Mouse (Mus musculus) erythroid progenitor cell, adult 5-6 weeks (primary cell): ENCODE measurements around the gene Gsta4. TPM values are rescaled to one million over a fixed set of nuclear protein-coding genes. Genes with fewer than 3 reads are reported as not detected.
"Not testable (repeated sequence)": the region's sequence is repeated elsewhere in the genome, so short reads cannot be mapped to it uniquely, and the experiment has no call there.

Source experiments
- ATAC-seq: replicated peaks from 2 replicates; pipeline ENCODE4 v1.8.0; 2016; ENCODE audit warnings: moderate number of reproducible peaks, mild to moderate bottlenecking, moderate TSS enrichment, inconsistent platforms; ENCODE audit not compliant: poor library complexity, low FRiP score, severe bottlenecking
- total RNA-seq, 2 experiments: library from RNA; stranded (forward) in 1 of 2; stranded (reverse) in 1 of 2; fragments of 150-400 nt in 1 of 2; fragments of 186-747, 209-891 nt in 1 of 2; gene quantifications; 2 replicates each; pipeline versions ENCODE4 v1.2.3 to v1.2.4; 2015 to 2017; ENCODE audit warnings: low replicate concordance in 2 of 2

Gsta4 gene
- total RNA-seq (2015; ENCODE audit: low replicate concordance) = 2.5 TPM in 1 of 2 replicates, not detected in the other
- 1.5 TPM in 1 of 2 replicates, not detected in the other for total RNA-seq (2017; ENCODE audit: low replicate concordance)

- not testable (repeated sequence) for ATAC-seq
These were observed at the start of gene Gsta4 for GRCm38 (mm10) chr9:78182474-78182873. TSS of gene Gsta4 (plus strand) at chr9:78182774.

- ATAC-seq = no peak
These were observed 46.9 kb upstream of the Gsta4 start for GRCm38 (mm10) chr9:78135658-78136057.

GRCm38 (mm10) chr9:78138044-78138676 is 44.4 kb upstream of the Gsta4 start:
- no peak for ATAC-seq

- no peak for ATAC-seq
These were observed 43.1 kb upstream of the Gsta4 start for GRCm38 (mm10) chr9:78139463-78139862.

DNA sequence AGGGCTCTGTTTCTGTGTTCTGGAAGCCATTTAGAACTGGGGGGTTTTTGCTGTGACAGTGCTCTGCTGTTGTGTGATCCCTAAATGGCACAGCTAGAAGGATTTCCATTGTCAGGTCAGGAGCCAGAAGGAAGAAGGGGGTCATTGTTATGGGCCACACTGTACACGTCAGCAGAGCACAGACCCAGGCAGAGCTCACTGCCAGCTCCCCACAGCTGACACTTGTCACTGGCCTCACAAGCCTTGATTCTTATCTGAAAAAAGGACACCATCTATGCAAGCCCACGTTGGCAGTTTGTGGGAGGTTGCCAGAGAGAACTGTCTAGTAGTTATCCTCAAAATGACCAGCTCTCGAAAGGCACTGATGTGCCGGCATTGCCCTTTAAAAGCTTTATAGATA is 36.5 kb upstream of the Gsta4 start:
- ATAC-seq = no peak

GRCm38 (mm10) chr9:78146627-78147026 is 35.9 kb upstream of the Gsta4 start:
- ATAC-seq = no peak

GRCm38 (mm10) chr9:78148149-78148548 is 34.4 kb upstream of the Gsta4 start:
- no peak for ATAC-seq

DNA sequence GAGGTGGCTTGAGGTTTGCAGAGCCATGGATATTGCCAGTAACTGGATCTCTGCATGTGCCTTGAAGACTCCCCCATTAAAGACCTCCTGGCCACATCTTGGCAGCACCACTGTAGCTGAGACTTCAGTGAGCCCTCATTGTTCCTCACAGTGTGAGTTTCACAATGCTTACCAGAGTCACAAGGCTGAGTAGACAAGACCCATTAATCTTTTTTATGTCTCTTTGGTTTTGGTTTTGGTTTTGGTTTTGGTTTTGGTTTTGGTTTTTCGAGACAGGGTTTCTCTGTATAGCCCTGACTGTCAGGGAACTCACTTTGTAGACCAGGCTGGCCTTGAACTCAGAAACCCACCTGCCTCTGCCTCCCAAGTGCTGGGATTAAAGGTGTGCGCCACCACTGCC is 32.8 kb upstream of the Gsta4 start:
- not testable (repeated sequence) for ATAC-seq

DNA sequence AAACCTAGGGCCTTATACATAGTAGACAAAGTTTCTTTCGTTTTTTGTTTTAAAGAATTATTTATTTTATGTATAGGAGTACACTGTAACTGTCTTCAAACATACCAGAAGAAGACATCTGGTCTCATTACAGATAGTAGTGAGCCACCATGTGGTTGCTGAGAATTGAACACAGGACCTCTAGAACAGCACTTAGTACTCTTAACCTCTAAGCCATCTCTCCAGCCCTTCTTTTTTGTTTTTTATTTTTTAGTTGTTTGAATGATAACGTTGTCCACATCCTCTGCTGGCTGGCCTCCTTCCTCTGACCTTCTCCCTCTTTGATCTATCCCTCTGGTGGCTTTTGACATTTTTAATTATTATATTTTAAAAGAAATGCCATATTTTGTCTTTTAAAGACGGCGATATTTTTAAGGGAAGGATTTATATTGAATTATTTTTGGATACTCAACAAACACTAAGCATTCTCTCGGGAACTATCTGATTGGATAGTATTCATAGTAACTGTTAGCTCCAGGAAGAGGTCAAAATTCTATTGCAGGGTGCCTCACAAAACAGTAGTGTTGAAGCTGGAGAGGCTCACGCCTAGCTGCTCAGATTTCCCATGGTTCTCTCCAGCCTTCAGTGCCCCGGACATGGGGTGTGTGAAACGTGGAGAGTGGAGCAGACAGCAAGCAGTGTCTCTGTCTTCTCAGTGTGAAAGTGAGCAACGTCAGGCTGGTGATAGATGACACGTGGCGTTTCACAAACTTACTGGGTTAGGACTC is 28.2 kb upstream of the Gsta4 start:
- ATAC-seq = no peak

DNA sequence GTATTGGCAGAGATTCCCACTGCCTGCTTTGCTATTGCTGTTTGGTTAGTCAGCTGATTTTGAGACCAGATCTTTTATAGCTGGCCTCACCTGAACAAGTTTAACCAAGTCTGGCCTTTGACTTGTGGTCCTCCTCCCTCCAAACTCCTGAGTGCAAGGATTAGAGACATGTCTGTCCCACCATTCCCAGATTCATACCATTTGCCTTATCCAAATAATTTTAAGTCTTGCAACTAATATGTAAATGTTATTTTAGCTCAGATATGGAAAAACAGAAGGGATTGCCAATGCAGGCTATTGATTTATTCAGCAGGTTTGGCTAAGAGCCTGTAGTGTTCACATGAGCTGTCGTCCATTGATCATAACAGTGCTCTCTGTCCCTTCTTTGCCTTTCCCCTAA is 25.4 kb upstream of the Gsta4 start:
- no peak for ATAC-seq

DNA sequence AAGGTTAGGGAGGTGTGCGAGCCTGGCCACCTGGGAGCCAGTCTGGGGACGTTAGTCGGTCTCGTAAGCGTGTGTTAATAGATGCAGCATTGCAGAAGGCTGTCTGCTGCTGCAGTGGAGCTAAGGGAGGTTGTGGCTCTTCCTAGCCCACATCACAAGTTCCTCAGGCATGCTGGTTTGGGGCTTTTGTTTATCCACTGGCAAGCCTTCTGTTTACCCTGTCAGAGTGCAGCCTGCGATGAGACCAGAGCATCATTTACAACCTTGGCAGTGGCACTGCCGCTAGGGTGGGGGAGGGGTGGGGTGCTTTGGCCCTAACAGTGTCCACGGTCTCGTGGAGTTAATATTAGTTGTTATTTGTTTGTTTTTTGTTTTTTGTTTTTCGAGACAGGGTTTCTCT is 19.3 kb upstream of the Gsta4 start:
- no peak for ATAC-seq

- no peak for ATAC-seq
These were observed 17.8 kb upstream of the Gsta4 start for GRCm38 (mm10) chr9:78164741-78165140.

- no peak for ATAC-seq
These were observed 17.1 kb upstream of the Gsta4 start for GRCm38 (mm10) chr9:78165454-78165853.

DNA sequence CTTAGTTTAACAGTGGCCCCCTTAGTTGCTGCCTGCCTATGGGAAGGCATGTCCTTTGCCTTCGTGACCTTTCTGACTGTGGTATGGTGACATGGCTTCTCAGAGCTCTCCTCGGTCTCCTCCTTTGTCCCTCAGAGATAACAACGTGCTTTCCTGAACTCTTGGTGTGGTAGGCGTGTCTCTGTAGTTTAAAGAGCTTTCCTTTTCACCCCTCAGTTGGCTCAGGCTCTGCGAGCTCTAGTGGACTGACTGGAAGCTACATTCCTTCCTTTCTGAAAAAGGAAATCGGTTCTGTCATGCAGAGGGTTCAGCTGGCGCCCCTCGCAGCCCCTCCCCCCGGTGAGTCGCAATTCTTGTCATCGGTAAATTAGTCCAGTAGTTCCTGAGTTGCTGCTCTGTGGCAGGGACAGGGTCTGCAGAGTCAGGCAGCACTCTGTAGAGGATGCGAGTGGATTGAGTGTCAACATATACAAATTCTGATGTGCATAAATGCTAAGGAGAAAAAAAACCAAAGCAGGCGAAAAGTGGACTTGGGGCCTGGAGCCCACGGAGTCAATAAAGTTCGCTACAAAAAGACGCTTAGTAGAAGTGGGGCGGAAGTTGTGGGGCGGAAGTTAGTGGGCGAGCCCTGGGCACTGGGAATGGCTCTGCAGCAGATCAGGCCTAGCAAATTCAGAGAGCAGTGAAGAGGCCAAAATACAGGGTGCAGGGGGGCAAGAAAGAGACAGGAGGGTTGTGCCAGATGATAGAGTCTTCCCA is 15.7 kb upstream of the Gsta4 start:
- ATAC-seq = peak; percentile 57; the same call in 1 of the 2 replicates

GRCm38 (mm10) chr9:78167453-78167969 is 15.1 kb upstream of the Gsta4 start:
- ATAC-seq = no peak

- ATAC-seq = no peak
These were observed 13.7 kb upstream of the Gsta4 start for GRCm38 (mm10) chr9:78168864-78169263.

DNA sequence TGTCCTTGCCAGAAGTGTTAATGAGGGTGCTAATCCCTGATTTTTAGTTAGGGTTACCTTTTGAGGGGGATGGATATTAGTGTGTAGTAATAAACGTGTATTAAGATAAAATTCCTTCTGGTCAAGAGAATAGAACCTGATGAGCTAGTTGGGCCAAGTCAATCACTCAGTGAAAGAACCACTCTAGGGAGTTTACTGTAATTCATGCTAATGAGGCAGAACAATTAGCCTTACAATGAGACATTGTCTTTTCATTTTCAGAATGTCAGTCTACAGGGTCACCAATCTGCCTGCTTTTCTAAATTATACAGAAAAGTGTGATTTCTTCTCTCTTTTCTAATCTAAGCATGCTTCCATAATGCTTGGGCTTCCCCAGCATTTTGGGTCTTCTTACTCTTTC is 8.6 kb upstream of the Gsta4 start:
- no peak for ATAC-seq

- not testable (repeated sequence) for ATAC-seq
These were observed 7.7 kb upstream of the Gsta4 start for GRCm38 (mm10) chr9:78174925-78175276.

GRCm38 (mm10) chr9:78175277-78176200 is 7.0 kb upstream of the Gsta4 start:
- ATAC-seq = peak; percentile 95
